Mouse (Mus musculus): ENCODE measurements at regions not wholly inside any gene's neighbourhood (a gene's known extent, or its start where the extent isn't known, plus 50 kb on each side); places are given as distances from the start of the nearest gene placed in this dataset.

DNA sequence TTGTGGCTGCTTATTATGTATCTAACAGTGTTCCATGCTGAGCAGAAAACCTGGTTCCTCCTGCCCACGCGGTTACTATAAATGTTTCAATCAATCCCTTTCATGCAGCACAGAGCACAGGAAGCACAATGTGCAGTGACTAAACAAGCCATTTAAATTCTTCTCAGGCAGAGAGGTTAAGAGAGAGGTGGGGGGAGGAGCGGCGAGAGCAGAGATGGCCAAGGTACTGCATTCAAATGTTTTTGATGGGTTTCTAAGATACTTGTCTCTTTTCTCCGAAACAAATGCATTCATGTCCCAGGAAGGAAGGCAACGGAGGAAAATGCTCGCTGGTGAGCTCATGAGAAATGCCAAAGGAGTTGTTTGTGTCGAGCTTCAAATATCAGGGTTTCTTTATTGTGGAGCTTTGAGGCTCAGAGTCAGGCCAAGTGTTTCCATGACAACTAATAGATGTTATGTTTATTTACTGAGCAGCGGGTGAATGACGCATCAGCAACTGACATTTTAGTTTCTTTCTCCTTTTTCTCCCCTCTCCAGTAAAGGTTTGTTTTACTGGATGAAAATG lies 122.8 kb upstream of the Npvf start:
- intact Hi-C loops (cut with DNase I) = no loop called here

- intact Hi-C loops (cut with DNase I) = no loop called here
Observed at GRCm38 (mm10) chr6:50777827-50778226, 123.6 kb upstream of the Npvf start.

DNA sequence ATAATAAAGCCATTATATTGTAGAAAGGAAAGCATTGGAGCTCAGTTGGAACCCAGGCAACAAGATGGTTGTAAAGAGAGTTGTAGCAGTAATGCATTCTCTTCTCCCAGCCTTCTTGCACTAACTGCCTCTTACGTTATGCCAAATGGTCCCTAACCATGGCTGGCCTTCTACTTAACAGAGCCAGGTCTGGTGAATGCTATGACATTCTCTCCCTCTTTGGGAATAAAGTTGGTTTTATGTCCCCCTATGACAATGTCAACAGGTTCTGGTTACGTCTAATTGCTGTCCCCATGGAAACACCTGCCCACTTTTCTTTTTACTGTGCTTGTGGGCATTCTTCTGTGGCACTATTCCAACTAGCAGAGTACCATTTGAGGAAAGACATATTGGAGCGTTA lies 126.4 kb upstream of the Npvf start:
- intact Hi-C loops (cut with DNase I) = no loop called here

DNA sequence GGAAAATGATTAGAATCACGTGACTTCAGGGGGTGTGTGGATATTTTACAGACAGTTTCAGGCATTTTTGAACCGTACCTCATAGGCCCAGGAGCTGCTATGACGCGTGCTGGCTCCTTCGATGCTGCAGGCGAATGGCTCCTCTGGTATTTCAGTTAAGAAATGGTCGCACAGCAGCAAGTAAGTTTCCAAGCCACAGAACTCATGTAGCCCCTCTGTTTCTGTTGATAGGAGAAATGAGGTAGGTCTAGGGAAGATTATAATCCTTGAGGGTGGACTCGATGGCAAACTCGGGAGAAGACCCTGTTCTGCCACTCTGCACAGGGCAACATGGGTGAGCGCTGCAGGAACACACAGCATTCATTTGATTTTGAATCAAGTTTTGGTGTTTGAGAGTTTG lies 127.0 kb upstream of the Npvf start:
- intact Hi-C loops (cut with DNase I) = no loop called here

GRCm38 (mm10) chr6:50782221-50782620 lies 128.0 kb upstream of the Npvf start:
- intact Hi-C loops (cut with DNase I) = no loop called here

GRCm38 (mm10) chr6:50783494-50783893 lies 129.3 kb upstream of the Npvf start:
- intact Hi-C loops (cut with DNase I) = no loop called here

DNA sequence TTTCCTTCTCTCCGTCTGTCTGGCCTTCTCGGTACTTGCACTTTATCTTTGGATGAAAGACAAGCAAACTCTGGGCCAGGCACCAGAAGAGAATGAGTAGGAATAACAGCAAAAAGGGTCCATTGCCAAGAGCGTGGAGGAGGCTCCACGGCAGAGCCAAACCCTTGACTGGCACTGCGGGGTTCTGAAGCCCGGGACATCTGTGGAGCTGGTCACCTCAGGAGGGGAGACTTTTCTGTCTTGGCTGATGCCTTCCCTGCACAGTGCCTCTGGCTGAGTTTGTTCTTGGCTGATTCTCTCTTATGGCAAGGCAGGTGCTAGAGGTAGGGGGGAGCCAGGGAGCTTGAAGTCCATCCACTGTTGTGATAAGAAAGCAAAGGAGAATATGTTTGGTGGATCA lies 130.1 kb upstream of the Npvf start:
- intact Hi-C loops (cut with DNase I) = no loop called here

GRCm38 (mm10) chr6:50787666-50788065 lies 133.4 kb upstream of the Npvf start:
- intact Hi-C loops (cut with DNase I) = no loop called here

DNA sequence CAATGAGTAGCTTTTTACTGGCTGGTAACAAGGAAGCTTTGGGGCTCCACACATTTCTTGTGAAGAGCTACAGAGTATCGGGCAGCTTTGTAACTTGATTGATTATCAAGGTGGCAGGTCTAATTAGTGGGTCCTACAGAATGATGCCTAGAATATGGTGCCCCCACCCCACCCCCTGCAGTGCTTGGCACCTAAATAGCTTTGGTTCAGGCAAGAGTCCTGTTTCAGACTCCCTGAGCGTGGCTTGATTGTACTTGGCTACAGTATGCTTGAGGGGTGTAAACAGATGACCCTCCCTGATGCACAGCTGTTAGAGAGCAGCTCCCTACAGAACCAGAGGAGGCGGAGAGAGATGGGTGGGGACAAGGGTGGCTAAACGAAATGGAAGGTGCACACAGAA lies 145.7 kb upstream of the Npvf start:
- intact Hi-C loops (cut with DNase I) = no loop called here

DNA sequence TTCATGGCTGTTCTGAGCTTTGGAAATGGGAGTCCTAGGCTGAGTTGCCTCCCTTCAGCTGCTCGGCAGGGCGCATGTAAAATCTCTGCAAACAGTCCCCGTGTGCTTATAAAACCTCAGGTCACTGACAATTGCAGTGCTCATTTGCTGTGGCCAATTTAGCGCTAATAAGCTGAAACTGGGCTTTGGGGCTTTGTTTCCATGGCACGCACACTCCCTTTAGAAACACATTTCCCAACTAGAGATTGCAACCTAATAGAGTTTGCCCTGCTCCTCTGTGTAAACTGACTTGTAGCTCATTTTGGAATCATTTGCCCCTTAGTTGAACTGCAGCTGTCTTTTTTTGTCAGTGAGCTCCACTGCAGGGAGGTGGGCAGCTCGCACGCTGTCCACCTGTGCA lies 148.7 kb upstream of the Npvf start:
- intact Hi-C loops (cut with DNase I) = no loop called here

GRCm38 (mm10) chr6:50804477-50805005 lies 150.3 kb upstream of the Npvf start:
- intact Hi-C loops (cut with DNase I) = no loop called here

DNA sequence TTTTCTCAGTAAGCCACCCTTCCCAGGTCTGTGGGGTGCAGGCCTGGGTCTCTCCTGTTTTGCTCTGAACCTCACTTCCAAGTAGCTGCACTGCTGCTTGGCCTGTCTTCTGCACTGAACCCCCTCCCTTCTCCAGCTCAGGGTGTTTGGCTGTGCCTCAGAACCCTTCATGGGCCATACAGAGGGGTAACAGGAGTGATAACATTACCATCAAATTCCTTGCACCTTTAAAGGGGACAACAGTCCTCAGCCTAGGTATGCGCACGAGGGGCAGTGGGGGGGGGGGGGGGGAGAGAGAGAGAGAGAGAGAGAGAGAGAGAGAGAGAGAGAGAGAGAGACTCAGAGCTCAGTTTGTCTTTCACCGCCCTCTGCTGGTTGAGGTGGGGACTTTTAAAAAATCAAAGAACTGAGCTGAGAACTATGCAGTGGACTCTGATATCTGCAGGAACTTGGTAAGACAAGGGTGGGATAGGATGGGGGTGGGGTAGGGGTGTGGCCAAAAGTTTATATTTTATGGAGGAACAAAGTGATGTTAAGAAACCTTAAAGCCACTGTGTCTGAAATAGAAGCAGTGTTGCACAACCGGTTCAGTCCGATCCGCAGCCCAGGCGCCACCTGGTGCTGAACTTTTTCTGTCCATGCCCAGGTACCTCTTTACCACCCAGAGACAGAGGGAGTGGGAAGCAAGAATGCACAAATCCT lies 152.3 kb upstream of the Npvf start:
- intact Hi-C loops (cut with DNase I) = loop anchor here (1.0 to 2.0 kb wide), 2 partner anchors 127 to 130 kb away; no protein-coding TSS in a partner anchor

GRCm38 (mm10) chr6:50807187-50808012 lies 153.2 kb upstream of the Npvf start:
- intact Hi-C loops (cut with DNase I) = loop anchor here (1.0 to 2.0 kb wide), 3 partner anchors 128 to 361 kb away; no protein-coding TSS in a partner anchor

DNA sequence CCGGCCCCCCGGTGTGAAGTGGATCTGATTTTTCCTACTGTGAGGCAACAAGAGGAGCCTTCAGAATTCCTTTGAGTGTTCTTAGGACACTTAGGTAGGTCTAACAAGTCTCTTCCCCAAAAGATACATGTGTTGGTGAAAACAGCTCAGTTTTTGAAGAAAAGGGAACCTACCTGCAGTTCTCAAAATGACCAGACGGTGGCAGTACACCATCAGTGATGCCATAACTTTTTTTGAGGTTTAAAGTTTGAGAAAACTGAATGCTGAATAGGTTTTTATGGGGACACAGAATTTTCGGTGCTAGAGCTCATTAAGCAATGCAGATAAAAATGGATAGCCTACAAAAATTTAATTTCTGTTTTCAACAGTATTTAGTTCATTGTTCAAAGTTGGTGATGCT lies 153.9 kb upstream of the Npvf start:
- intact Hi-C loops (cut with DNase I) = loop anchor here (2.0 kb wide), 1 partner anchor 361 kb away; no protein-coding TSS in a partner anchor

DNA sequence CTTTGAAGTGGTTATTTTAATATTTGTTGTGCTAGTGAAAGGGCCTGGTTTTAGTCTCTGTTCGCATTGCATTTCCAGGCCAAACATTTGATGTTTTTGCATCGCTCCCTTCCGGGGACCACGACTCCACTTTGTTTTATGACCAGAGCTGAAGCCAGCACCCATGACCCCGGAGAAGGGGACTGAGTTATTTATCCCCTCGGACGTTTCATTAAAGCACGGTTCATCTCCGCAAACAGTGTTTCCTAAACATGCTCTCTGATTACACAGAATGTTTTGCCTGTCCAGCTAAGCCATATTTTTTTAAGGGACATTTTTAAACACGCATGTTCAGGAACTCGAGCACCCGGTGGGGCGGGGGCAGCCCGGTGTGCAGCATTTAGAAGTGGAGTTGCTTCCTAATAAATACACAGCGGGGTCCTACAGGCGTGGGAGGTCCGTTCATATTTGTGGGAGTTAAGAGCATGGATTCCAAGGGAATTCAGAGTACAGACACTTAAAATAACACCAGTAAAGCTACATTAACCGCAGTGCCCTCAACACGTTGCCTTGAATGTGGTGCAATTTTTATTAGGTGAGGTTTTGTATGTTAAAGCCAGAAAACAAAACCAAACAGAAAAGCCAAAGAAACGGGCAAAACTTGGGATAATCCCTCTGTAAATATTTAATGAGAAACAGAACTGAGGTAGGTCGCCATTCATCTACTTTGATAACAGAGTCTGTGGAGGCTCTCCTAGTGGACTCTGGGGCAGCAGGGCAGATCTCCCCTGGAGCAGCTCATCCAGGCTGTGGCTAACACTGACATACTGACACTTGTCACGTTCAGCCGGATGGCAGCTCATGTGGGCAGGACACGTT lies 154.8 kb upstream of the Npvf start:
- intact Hi-C loops (cut with DNase I) = loop anchor here (2.0 kb wide), 1 partner anchor 360 kb away; no protein-coding TSS in a partner anchor

DNA sequence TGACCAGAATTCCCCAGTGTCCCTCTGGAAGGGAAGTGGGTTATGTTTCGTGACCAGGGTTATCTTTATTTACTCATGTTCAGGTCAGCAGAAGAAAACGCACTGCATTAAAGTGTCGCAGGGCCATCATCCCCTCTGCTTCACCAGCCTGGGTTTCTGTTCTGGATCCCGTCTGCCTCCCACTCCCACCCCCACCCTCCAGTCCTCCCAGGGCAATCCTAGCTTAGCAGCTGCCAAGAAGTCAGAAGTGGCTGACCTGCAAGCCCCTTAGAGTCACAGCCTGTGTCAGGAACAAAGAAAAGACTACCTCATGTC lies 155.4 kb upstream of the Npvf start:
- intact Hi-C loops (cut with DNase I) = loop anchor here (2.0 kb wide), 1 partner anchor 359 kb away; no protein-coding TSS in a partner anchor

GRCm38 (mm10) chr6:50814936-50815500 lies 160.8 kb upstream of the Npvf start:
- intact Hi-C loops (cut with DNase I) = no loop called here

DNA sequence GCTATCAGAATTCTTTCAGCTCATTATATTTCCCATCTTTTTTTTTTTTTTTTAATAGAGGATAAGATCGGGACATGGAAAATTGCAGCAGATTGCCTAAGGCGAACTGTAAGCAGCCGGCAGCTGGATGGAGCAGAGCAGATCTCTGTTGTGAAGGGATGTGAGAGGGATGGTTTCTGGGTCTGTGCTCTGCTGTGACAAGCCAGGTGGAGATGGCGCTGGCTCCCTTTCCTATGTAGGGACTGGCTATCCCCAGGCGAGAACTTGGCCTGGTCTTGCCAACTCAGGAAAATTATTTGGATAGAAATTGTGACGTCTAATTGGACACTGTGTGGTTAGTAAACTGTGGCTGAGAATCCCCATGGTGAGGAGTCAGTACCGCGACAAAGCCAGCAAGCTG lies 161.3 kb upstream of the Npvf start:
- intact Hi-C loops (cut with DNase I) = no loop called here

GRCm38 (mm10) chr6:50817430-50817829 lies 163.2 kb upstream of the Npvf start:
- intact Hi-C loops (cut with DNase I) = no loop called here

GRCm38 (mm10) chr6:50818433-50818832 lies 164.2 kb upstream of the Npvf start:
- intact Hi-C loops (cut with DNase I) = no loop called here
